Mouse (Mus musculus) liver, embryonic 14.5 days (tissue): ENCODE data around the gene Ccdc121.

ENCODE experiments used
- CTCF ChIP-seq: IDR thresholded peaks from 2 replicates; pipeline ENCODE4 v1.5.1; 2016; ENCODE audit warnings: antibody characterized with exemption, low read depth, control low read depth
- EP300 ChIP-seq: IDR thresholded peaks from 2 replicates; pipeline ENCODE4 v1.6.1; 2016; ENCODE audit warnings: antibody characterized with exemption, low read depth

GRCm38 (mm10) chr1:181518046-181518445 lies 6.8 kb upstream of the Ccdc121 start:
- TF ChIP-seq CTCF (no peak), EP300 (no peak)
